Mouse (Mus musculus) embryonic facial prominence, embryonic 11.5 days (tissue): ENCODE data around the gene Tmem115. TPM values are rescaled to one million over a fixed set of nuclear protein-coding genes. Genes with fewer than 3 reads are reported as not detected.
A peak's percentile ranks its signal among the peaks of the same experiment; 100 is the strongest.
"Not testable (repeated sequence)": the region's sequence is repeated elsewhere in the genome, so short reads cannot be mapped to it uniquely, and the experiment has no call there.

Experiments
- ATAC-seq: fragments of 200-750 bp; cut with Nextera tagmentation; replicated peaks from 2 replicates; pipeline ENCODE4 v1.8.0; 2017; ENCODE audit warnings: low read depth; ENCODE audit not compliant: insufficient number of reproducible peaks, low FRiP score, low TSS enrichment
- DNase-seq: peaks from one replicate; pipeline ENCODE4 v3.0.0-alpha.2; 2015; ENCODE audit warnings: low spot score
- H3K27ac ChIP-seq: fragments of 300-500 bp; sonication (generic); replicated peaks from 2 replicates; pipeline ENCODE4 v1.5.1; 2014; ENCODE audit warnings: mild to moderate bottlenecking, low read depth, low read length, control low read depth
- H3K27me3 ChIP-seq: fragments of 300-500 bp; sonication (generic); 2 replicates; pipeline ENCODE4 v1.6.1; 2014; ENCODE audit warnings: mild to moderate bottlenecking, low read length, moderate library complexity, mixed read lengths; ENCODE audit not compliant: control insufficient read depth, insufficient read depth
- H3K36me3 ChIP-seq: fragments of 300-500 bp; sonication (generic); replicated peaks from 2 replicates; pipeline ENCODE4 v1.6.1; 2014; ENCODE audit warnings: low read depth, mild to moderate bottlenecking, low read length, moderate library complexity, mixed read lengths; ENCODE audit not compliant: control insufficient read depth, insufficient read depth
- H3K4me1 ChIP-seq: fragments of 300-500 bp; sonication (generic); 2 replicates; pipeline ENCODE4 v1.6.1; 2014; ENCODE audit warnings: low read length, mixed read lengths; ENCODE audit not compliant: control insufficient read depth, insufficient read depth
- H3K4me2 ChIP-seq: fragments of 300-500 bp; sonication (generic); 2 replicates; pipeline ENCODE4 v1.6.1; 2014; ENCODE audit warnings: low read depth, mild to moderate bottlenecking, control low read depth, low read length, moderate library complexity
- H3K4me3 ChIP-seq: fragments of 300-500 bp; sonication (generic); 2 replicates; pipeline ENCODE4 v1.5.1; 2014; ENCODE audit warnings: low read depth, low read length, control low read depth
- H3K9ac ChIP-seq: fragments of 300-500 bp; sonication (generic); replicated peaks from 2 replicates; pipeline ENCODE4 v1.6.1; 2014; ENCODE audit warnings: mild to moderate bottlenecking, control low read depth, low read length
- H3K9me3 ChIP-seq: fragments of 300-500 bp; sonication (generic); replicated peaks from 2 replicates; pipeline ENCODE4 v1.6.1; 2016; ENCODE audit warnings: mild to moderate bottlenecking, low read length, inconsistent platforms, mixed read lengths; ENCODE audit not compliant: control insufficient read depth
- WGBS: fragments of 180-500 bp; shearing (Covaris S2); extraction: QIAGEN DNeasy Blood & Tissue Kit; methylation state at CpG from one replicate; pipeline ENCODE4 v1.1.7; 2014; 5-methylcytosine and 5-hydroxymethylcytosine counted together
- polyA plus RNA-seq: library from polyadenylated mRNA; unstranded; fragments of >200 nt; fragmentation: Nextera tagmentation; extraction: Ambion mirVana; gene quantifications from 2 replicates; pipeline ENCODE4 v1.2.1, GENCODE M21; 2014

Gene Tmem115
- polyA plus RNA-seq, 1 experiment from 2014 or later = 43.3 TPM

GRCm38 (mm10) chr9:107563029-107563581, 29.4 kb downstream of the Tmem115 start, which contains the start of gene Tusc2:
TSS of gene Tusc2 (plus strand) at chr9:107563255.
- Histone ChIP-seq H3K9ac (peak within 1 kb of the TSS; percentile 72), H3K4me1 (0 out of 2 replicates have a peak, but pooled peaks cover 3% of the 10 kb centered on the region), H3K27me3 (no peaks in the 10 kb centered on the region), H3K9me3 (no peaks in the 10 kb centered on the region), H3K36me3 (peaks cover 12% of the 10 kb centered on the region), H3K27ac (no peak within 1 kb of the TSS), H3K4me3 (peak within 1 kb of the TSS; percentile 93), H3K4me2 (peak within 1 kb of the TSS; percentile 74)
- ATAC-seq (peak; percentile 91), DNase-seq (peak; percentile 94)
- under 1% methylated on average over 45 of the region's 46 CpGs for WGBS

DNA sequence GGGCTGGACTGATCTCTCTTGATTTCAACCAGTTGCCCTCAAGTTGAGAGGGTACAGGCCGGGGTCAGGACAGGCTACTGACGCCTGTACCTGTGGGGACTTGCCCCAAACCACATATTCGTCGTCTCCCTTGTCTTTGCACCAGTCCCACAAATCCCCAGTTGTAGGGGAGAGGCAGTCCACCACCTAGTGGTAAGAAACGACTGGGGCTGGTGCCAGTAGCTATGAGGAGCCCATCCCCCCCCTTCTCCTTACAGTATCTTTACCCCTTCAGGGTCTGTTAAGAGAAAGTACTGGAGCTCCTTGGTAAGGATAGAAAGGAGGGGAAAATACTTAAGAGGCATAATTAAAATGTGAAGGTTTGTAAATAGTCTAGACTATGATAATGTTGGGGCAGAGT, 31.8 kb downstream of the Tmem115 start:
- H3K4me2 ChIP-seq, H3K27me3 ChIP-seq, H3K4me3 ChIP-seq, H3K4me1 ChIP-seq, H3K9me3 ChIP-seq, DNase-seq, ATAC-seq, H3K9ac ChIP-seq, H3K27ac ChIP-seq, H3K36me3 ChIP-seq: not testable (repeated sequence)
- 50% methylated on average over 5 of the region's 5 CpGs for WGBS

- 62% methylated on average over 15 of the region's 15 CpGs for WGBS
- peak; percentile 82 for DNase-seq
- Histone ChIP-seq H3K36me3 (peaks cover 7% of the 10 kb centered on the region), H3K9me3 (no peaks in the 10 kb centered on the region), H3K27ac (peak overlapping the region; percentile 23; the same call in 1 of the 2 replicates), H3K4me1 (0 out of 2 replicates have a peak, but pooled peaks cover 6% of the 10 kb centered on the region), H3K9ac (no peak overlapping the region), H3K4me3 (no peak overlapping the region), H3K4me2 (no peak overlapping the region), H3K27me3 (no peaks in the 10 kb centered on the region)
- ATAC-seq = no peak
Observed at GRCm38 (mm10) chr9:107566041-107566709, 32.4 kb downstream of the Tmem115 start.

DNA sequence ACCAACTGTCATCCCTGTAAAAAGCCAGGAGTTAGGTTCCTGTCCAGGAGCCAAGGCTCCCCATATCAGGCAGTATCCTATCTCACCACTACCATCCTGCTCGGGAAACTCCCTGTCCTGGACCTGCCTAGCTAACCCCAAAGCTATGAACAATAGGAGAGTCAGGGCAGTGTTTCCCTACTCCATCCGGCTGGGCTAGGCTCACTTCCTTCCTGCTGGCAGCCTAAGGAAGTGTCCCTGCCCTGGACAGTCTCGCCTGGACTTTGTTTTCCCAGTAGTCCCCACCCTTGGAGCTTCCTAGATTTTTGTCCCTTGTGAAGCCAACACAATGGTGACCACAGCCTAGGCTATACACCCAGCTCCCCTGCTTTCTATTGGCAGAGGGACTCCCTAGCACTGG, 33.1 kb downstream of the Tmem115 start:
- no peak for DNase-seq
- ATAC-seq = no peak
- Histone ChIP-seq H3K9me3 (no peaks in the 10 kb centered on the region), H3K27ac (peak overlapping the region; percentile 36; the same call in 1 of the 2 replicates), H3K4me2 (peak overlapping the region; percentile 51; the same call in 1 of the 2 replicates), H3K4me1 (0 out of 2 replicates have a peak, but pooled peaks cover 6% of the 10 kb centered on the region), H3K36me3 (peaks cover under 1% of the 10 kb centered on the region), H3K4me3 (no peak overlapping the region), H3K27me3 (no peaks in the 10 kb centered on the region), H3K9ac (no peak overlapping the region)
- 41% methylated on average over 3 of the region's 3 CpGs for WGBS

GRCm38 (mm10) chr9:107567702-107568319, 34.1 kb downstream of the Tmem115 start, which contains the start of gene Hyal2:
TSS of gene Hyal2 (plus strand) at chr9:107567945.
- Histone ChIP-seq H3K9ac (peak within 1 kb of the TSS; percentile 87), H3K4me2 (peak within 1 kb of the TSS; percentile 51), H3K9me3 (no peaks in the 10 kb centered on the region), H3K4me1 (0 out of 2 replicates have a peak, but pooled peaks cover 6% of the 10 kb centered on the region), H3K36me3 (peaks cover 5% of the 10 kb centered on the region), H3K27ac (peak within 1 kb of the TSS; percentile 66), H3K4me3 (peak within 1 kb of the TSS; percentile 86), H3K27me3 (no peaks in the 10 kb centered on the region)
- no peak for DNase-seq
- 4% methylated on average over 18 of the region's 18 CpGs for WGBS
- ATAC-seq = no peak

DNA sequence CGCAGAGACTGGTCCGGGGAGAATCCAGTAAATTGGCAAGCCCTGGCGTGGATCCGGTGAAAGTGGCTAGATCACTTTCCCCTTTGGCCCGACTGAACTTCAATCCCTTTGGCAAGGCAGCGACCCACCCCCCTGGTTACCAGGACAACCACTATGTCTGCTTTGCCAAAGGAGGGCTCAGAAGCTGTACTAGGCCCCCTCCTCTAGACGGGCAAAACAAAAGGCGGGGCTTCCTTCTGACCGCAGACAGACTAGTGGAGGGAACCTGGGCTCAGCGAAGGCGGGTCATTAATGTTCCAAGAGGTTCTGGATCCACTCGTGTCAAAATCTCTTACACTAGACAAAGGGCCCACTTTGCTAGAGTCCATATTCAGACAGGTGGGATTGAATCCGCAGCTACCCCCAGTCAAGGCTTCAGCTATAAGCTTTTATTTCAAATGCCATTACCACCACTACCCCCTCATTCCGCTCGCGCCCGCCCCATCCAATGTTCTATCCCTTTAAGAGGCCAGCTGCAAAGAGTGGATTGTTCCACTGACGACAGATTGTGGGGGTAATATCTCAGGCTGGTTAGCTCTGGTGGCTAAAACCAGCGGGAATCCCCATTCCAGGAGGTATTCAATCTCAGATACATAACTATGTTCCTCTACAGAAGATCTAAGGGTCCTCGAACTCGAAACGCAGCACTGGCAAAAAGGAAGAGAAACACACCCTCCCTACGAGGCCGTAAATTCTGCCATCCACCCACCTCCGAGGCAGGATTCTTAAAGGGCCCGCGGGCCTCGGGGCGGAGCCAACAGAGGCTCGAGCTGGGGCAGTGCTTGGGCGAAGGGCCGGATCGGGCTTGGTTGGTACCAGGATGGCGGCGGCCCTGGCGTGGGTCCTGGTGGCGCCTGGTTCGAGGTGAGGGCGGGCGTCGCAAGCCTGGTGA, 34.9 kb downstream of the Tmem115 start:
- Histone ChIP-seq H3K4me1 (0 out of 2 replicates have a peak, but pooled peaks cover 6% of the 10 kb centered on the region), H3K9me3 (no peaks in the 10 kb centered on the region), H3K27ac (peak overlapping the region; percentile 66; the same call in 1 of the 2 replicates), H3K27me3 (no peaks in the 10 kb centered on the region), H3K4me2 (peak overlapping the region; percentile 51), H3K36me3 (peaks cover 5% of the 10 kb centered on the region), H3K4me3 (peak overlapping the region; percentile 86), H3K9ac (peak overlapping the region; percentile 87)
- WGBS = 0% methylated on average over 41 of the region's 41 CpGs
- peak; percentile 94 for DNase-seq
- ATAC-seq = peak; percentile 83

GRCm38 (mm10) chr9:107569270-107569669, 35.5 kb downstream of the Tmem115 start:
- Histone ChIP-seq H3K36me3 (peaks cover 5% of the 10 kb centered on the region), H3K9me3 (no peaks in the 10 kb centered on the region), H3K4me3 (peak overlapping the region; percentile 86), H3K4me1 (0 out of 2 replicates have a peak, but pooled peaks cover 6% of the 10 kb centered on the region), H3K9ac (peak overlapping the region; percentile 87), H3K4me2 (peak overlapping the region; percentile 51), H3K27me3 (no peaks in the 10 kb centered on the region), H3K27ac (peak overlapping the region; percentile 66; the same call in 1 of the 2 replicates)
- under 1% methylated on average over 23 of the region's 23 CpGs for WGBS
- peak; percentile 1; the same call in 1 of the 2 replicates for ATAC-seq
- DNase-seq = no peak
